Mouse (Mus musculus) left cerebral cortex, postnatal 25 days (tissue): ENCODE measurements around the gene Cavin2. TPM values are rescaled to one million over a fixed set of nuclear protein-coding genes. Genes with fewer than 3 reads are reported as not detected.
A peak's percentile ranks its signal among the peaks of the same experiment; 100 is the strongest.

Experiments used
- DNase-seq, 2 experiments: peaks; one replicate each; pipeline ENCODE4 v3.0.0; 2022; ENCODE audit warnings: low spot score in 2 of 2, mixed read lengths in 1 of 2
- intact Hi-C: fragments of 180-260 bp; cut with DNase I; formaldehyde crosslinking; loops from one replicate; pipeline ENCODE4 v1.15.1; 2025
- total RNA-seq, 2 experiments: library from RNA; stranded (reverse); gene quantifications; 2 replicates each; pipeline ENCODE4 v1.2.3; 2021

Cavin2 gene
- total RNA-seq: 1 to 10 TPM; 7.0 to 8.3 TPM

GRCm38 (mm10) chr1:51288755-51289619, at the start of gene Cavin2:
Gene Cavin2 (plus strand): TSS chr1:51289126.
- intact Hi-C loops: no loop called here

DNA sequence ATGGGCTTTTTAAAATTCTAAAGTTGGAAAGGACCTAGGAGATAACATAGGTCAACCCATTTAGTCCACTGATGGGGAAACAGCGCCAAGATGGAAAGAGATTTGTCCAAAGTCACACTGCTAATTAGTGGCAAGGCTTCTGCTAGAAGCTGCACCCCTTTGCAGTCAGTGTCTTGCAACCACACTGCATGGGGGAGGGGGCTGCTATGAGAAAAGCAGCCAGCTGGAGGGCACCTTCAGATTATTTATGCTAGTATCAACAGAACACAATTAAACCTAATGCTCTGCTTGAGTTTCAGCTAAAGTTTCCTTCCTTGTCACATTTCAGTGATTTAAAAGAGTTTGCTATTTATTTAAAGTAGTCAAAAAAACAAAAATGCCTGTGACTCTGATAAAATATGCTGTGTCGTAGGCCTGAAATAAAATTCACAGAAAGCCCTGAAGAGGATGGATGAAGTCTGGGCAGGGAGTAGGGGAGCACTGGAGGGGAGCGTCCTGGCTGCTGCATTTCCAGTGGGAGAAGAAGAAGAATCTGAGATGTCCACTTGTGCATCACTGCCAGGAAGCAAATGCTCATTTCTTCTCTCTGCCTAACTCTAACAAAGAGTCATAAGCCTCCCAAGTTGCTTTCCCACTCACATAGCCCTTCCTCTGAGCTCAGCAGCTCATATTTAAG, 47.5 kb upstream of the Cavin2 start:
- intact Hi-C loops: loop anchor here (5.0 kb wide), 1 partner anchor 39 kb away; no protein-coding TSS in a partner anchor
- no peak for DNase-seq

More at GRCm38 (mm10) chr1:51288755-51289619, at the start of gene Cavin2:
- no peak for DNase-seq

GRCm38 (mm10) chr1:51243294-51243693, 45.6 kb upstream of the Cavin2 start:
- intact Hi-C loops: loop anchor here (5.0 kb wide), 1 partner anchor 41 kb away; no protein-coding TSS in a partner anchor
- DNase-seq: peak; percentile 40 to 92

GRCm38 (mm10) chr1:51243869-51244268, 45.1 kb upstream of the Cavin2 start:
- intact Hi-C loops: loop anchor here (5.0 kb wide), 1 partner anchor 42 kb away; no protein-coding TSS in a partner anchor
- no peak for DNase-seq

- intact Hi-C loops: no loop called here
- no peak for DNase-seq
Observed at GRCm38 (mm10) chr1:51245381-51245780, 43.5 kb upstream of the Cavin2 start.

GRCm38 (mm10) chr1:51250302-51250701, 38.6 kb upstream of the Cavin2 start:
- peak in 1 of 2 experiments; percentile 58 for DNase-seq

DNA sequence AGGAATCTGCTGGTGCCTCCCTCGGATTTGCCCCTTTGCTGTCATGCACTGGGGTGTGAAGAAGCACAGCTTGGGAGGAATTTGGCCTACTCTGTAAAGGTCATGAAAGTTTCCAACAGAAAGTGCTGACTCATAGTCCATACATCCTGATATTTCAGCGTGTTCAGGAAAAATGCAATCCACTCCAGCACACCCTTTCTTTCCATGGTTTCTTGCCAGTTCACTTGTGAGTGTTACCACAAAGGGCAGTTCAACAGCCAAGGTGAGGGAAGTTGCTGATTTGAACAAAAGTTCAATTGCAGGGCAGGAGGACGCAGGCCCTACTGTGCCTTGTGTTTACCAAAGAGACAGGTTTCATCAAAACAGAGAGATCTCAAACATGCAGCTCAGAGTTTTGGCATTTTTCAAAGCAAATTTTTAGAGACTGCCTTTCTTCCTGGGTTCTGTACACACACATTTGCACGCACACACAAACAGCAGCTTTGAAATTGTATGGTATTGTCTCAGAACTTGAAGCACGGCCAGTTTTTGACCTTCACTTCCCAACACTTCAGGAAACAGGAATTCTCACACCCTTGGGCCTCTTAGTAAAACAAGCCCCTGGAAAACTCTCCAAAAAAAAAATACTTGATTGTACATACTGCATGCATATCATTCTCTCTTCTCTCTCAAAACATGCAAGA, 23.7 kb upstream of the Cavin2 start:
- DNase-seq: no peak
- intact Hi-C loops: loop anchor here (5.0 kb wide), 1 partner anchor 298 kb away; no protein-coding TSS in a partner anchor

More at GRCm38 (mm10) chr1:51250302-51250701, 38.6 kb upstream of the Cavin2 start:
- intact Hi-C loops: no loop called here

DNA sequence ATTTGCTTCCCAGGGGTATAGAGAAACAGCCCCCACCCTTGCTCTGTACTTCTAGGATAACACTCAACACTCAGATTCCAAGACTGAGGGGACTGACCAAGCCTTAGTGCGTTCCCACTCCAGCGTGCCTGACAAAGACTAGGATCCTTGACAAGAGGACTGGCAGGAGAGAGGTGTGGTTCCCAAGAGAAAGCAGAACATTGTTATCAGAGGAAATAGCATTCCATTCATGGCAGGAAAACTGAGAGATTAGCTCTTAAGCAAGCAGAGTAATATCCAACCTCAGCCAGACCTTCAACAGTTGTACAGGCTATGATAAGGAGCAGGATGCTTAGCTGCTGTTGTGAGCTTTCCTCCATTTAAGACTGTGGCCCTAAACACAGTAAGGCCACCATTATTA, 23.0 kb upstream of the Cavin2 start:
- intact Hi-C loops: loop anchor here (2.0 to 5.0 kb wide), 2 partner anchors 67 to 299 kb away; no protein-coding TSS in a partner anchor

DNA sequence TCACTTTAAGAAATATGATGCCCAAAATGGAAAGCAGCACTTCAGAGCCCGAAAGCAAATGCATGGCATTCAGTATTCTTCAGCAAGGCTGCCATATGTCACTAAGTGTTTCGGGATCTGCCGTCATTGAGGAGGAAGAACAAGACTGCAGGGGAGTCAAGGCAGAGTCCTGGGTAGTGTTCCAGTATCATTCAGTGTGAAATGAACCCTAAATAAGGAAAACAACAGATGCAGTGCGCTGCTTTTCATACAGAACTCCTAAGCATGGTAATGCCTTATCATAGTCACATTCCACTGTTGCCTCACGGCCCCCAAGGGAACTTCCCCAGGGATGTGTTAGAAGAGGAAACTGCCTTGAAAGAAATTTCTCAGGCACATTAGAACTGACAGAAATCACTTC, 21.8 kb upstream of the Cavin2 start:
- DNase-seq: peak; percentile 31 to 92
- intact Hi-C loops: loop anchor here (1.0 to 5.0 kb wide), 3 partner anchors 67 to 300 kb away; no protein-coding TSS in a partner anchor

More for the DNA sequence above, 23.0 kb upstream of the Cavin2 start:
- DNase-seq: no peak

DNA sequence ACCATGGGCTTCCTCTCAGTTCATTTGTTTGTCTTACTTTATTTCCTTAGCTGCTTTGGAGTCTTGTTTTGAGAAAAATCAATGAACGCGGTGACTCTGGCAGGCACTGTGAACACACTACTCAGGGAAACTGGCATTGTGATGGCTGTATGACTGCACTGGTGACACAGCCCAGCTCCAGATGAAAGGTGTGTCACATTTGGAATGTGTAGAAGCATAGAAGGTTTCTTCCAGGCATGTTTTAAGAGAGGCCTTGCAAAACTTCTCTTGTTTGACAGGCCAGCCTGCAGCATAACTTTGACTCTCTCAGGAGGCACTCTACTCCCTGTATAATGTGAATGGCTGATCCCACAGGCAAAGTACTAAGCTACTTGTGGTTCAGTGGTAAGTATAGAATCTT, 20.7 kb upstream of the Cavin2 start:
- intact Hi-C loops: loop anchor here (2.0 to 5.0 kb wide), 2 partner anchors 301 to 341 kb away; no protein-coding TSS in a partner anchor
- no peak for DNase-seq

DNA sequence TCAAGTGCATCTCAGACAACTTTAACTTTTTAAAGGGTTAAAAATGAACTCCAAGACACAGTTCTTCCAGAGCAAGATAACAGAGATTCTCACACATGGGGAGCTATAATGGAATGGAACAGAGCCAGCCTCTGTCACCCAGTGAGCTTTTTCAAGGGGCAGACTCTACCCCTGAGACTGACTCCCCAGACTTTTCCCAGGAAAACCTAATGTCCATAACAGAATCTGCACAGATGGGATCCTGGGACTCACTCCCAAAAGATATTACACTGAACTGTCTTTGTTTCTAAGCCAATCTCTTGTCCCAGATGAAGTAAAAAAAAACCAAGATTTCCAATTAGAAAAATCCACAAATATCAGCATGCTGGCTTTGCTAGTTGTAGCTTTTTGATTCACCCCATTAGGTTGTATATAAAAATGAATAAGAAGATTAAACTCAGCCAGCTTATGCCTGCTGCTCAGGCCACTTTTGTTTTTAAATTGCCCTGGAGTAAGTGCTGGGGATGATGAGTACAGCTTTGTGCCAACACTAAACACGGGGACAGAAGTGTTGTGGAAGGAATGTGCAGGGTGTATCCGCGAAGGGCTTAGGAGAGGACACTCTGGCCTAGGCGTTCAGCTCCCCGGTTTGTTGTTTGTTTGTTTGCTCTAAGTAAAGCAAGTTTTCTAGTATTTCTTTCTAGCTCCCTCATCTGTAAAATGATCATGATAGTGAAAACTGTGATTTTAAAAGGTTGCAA, 18.6 kb upstream of the Cavin2 start:
- DNase-seq: no peak
- intact Hi-C loops: no loop called here

- intact Hi-C loops: no loop called here
- DNase-seq: no peak
Observed at GRCm38 (mm10) chr1:51271845-51272244, 17.1 kb upstream of the Cavin2 start.

GRCm38 (mm10) chr1:51272583-51273201, 16.2 kb upstream of the Cavin2 start:
- DNase-seq: no peak
- intact Hi-C loops: no loop called here

DNA sequence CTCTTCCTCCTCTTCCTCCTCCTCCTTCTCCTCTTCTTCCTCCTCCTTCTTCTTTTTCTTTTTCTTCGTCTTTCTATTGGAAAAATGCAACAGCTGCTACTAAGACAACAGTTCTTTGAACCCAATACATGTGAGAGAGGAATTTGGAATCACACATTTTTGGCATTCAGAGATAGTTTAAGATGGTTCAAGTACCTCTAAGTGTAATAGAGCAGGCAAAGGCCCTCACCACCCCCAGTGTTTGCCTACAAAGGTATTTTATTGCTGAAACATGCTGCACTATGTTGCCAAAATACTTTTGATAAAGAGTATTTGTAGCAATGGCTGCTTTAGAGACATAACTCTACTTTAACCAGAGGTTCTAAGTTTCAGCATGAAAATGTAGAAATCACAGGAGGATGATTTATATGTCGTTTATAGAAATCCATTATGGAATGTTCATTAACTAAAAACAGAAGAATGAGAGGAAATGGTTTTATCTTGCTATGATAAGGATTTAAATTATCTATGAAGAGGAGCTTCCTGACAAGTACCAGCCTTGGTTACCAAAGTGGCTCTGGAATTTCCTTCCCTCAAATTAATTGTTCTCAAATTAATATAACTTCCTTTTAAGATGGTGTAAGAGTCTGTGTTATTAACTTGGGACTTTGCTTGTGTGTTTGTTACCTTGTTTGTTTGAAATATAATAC, 10.9 kb upstream of the Cavin2 start:
- no peak for DNase-seq
- intact Hi-C loops: no loop called here

GRCm38 (mm10) chr1:51288201-51288600, 725 bp upstream of the Cavin2 start:
- no peak for DNase-seq

GRCm38 (mm10) chr1:51289620-51290445, 907 bp downstream of the Cavin2 start:
- no peak for DNase-seq
- intact Hi-C loops: no loop called here

More at GRCm38 (mm10) chr1:51288201-51288600, 725 bp upstream of the Cavin2 start:
- intact Hi-C loops: no loop called here

GRCm38 (mm10) chr1:51290634-51291033, 1.7 kb downstream of the Cavin2 start:
- no peak for DNase-seq
- intact Hi-C loops: no loop called here
